Mouse (Mus musculus) midbrain, embryonic 12.5 days (tissue): ENCODE data around the gene Acp6. TPM values are rescaled to one million over a fixed set of nuclear protein-coding genes. Genes with fewer than 3 reads are reported as not detected.
A peak's percentile ranks its signal among the peaks of the same experiment; 100 is the strongest.

Experiments
- ATAC-seq: fragments of 200-750 bp; cut with Nextera tagmentation; 2 replicates; pipeline ENCODE4 v1.8.0; 2017; ENCODE audit warnings: low read depth, moderate TSS enrichment, moderate library complexity; ENCODE audit not compliant: low FRiP score
- H3K27ac ChIP-seq: fragments of 300-500 bp; sonication (generic); replicated peaks from 2 replicates; pipeline ENCODE4 v1.5.1; 2016; ENCODE audit warnings: mild to moderate bottlenecking
- H3K27me3 ChIP-seq: fragments of 300-500 bp; sonication (generic); 2 replicates; pipeline ENCODE4 v1.6.1; 2016; ENCODE audit warnings: mild to moderate bottlenecking
- H3K36me3 ChIP-seq: fragments of 300-500 bp; sonication (generic); 2 replicates; pipeline ENCODE4 v1.6.1; 2016
- H3K4me1 ChIP-seq: fragments of 300-500 bp; sonication (generic); 2 replicates; pipeline ENCODE4 v1.6.1; 2016
- H3K4me2 ChIP-seq: fragments of 300-500 bp; sonication (generic); replicated peaks from 2 replicates; pipeline ENCODE4 v1.6.1; 2016; ENCODE audit warnings: mild to moderate bottlenecking, moderate library complexity
- H3K4me3 ChIP-seq: fragments of 300-500 bp; sonication (generic); 2 replicates; pipeline ENCODE4 v1.5.1; 2016; ENCODE audit warnings: mild to moderate bottlenecking
- H3K9ac ChIP-seq: fragments of 300-500 bp; sonication (generic); replicated peaks from 2 replicates; pipeline ENCODE4 v1.6.1; 2016; ENCODE audit warnings: mild to moderate bottlenecking, moderate library complexity
- H3K9me3 ChIP-seq: fragments of 300-500 bp; sonication (generic); 2 replicates; pipeline ENCODE4 v1.6.1; 2016; ENCODE audit warnings: mild to moderate bottlenecking
- WGBS: fragments of 180-500 bp; shearing (Covaris S2); methylation state at CpG from one replicate; pipeline ENCODE4 v1.1.7; 2016; 5-methylcytosine and 5-hydroxymethylcytosine counted together
- polyA plus RNA-seq: library from polyadenylated mRNA; unstranded; fragments of >200 nt; fragmentation: Nextera tagmentation; extraction: Ambion mirVana; gene quantifications from 2 replicates; pipeline ENCODE4 v1.2.1, GENCODE M21; 2016

The Acp6 gene
- polyA plus RNA-seq, 1 experiment from 2014 or later, result 28.6 TPM

GRCm38 (mm10) chr3:97199261-97199660 lies 40.7 kb downstream of the Acp6 start:
- no peak for ATAC-seq
- Histone ChIP-seq H3K4me1 (peaks cover 9% of the 10 kb centered on the region; the same call in 1 of the 2 replicates), H3K4me3 (no peak overlapping the region), H3K36me3 (peaks cover 4% of the 10 kb centered on the region; the same call in 1 of the 2 replicates), H3K9me3 (no peaks in the 10 kb centered on the region), H3K4me2 (no peak overlapping the region), H3K27ac (no peak overlapping the region), H3K27me3 (no peaks in the 10 kb centered on the region), H3K9ac (no peak overlapping the region)
- WGBS, result 24% methylated on average over 4 of the region's 4 CpGs

GRCm38 (mm10) chr3:97201943-97202342 lies 43.4 kb downstream of the Acp6 start:
- no peak overlapping the region for H3K9ac ChIP-seq
- 54% methylated on average over 5 of the region's 5 CpGs for WGBS
- no peaks in the 10 kb centered on the region for H3K9me3 ChIP-seq
- no peak overlapping the region for H3K4me3 ChIP-seq
- H3K27ac ChIP-seq, result no peak overlapping the region
- no peaks in the 10 kb centered on the region for H3K27me3 ChIP-seq
- no peak overlapping the region for H3K4me2 ChIP-seq
- peaks cover 9% of the 10 kb centered on the region; the same call in 1 of the 2 replicates for H3K4me1 ChIP-seq
- ATAC-seq, result peak; percentile 75
- H3K36me3 ChIP-seq, result peaks cover 30% of the 10 kb centered on the region

GRCm38 (mm10) chr3:97203880-97204279 lies 45.3 kb downstream of the Acp6 start:
- H3K4me2 ChIP-seq, result no peak overlapping the region

GRCm38 (mm10) chr3:97206521-97206920 lies 47.9 kb downstream of the Acp6 start:
- no peaks in the 10 kb centered on the region for H3K9me3 ChIP-seq
- no peak overlapping the region for H3K4me3 ChIP-seq
- no peak overlapping the region for H3K27ac ChIP-seq
- no peaks in the 10 kb centered on the region for H3K27me3 ChIP-seq
- no peak for ATAC-seq
- no peak overlapping the region for H3K9ac ChIP-seq
- WGBS, result 83% methylated on average over 3 of the region's 3 CpGs
- H3K4me2 ChIP-seq, result no peak overlapping the region
- peaks cover 75% of the 10 kb centered on the region for H3K36me3 ChIP-seq
- 0 out of 2 replicates have a peak, but pooled peaks cover 4% of the 10 kb centered on the region for H3K4me1 ChIP-seq

More at GRCm38 (mm10) chr3:97203880-97204279, 45.3 kb downstream of the Acp6 start:
- Histone ChIP-seq H3K9ac (no peak overlapping the region), H3K27ac (no peak overlapping the region), H3K27me3 (no peaks in the 10 kb centered on the region), H3K36me3 (peaks cover 49% of the 10 kb centered on the region), H3K4me1 (peaks cover 9% of the 10 kb centered on the region; the same call in 1 of the 2 replicates), H3K9me3 (no peaks in the 10 kb centered on the region), H3K4me3 (no peak overlapping the region)
- ATAC-seq, result no peak
- WGBS, result 80% methylated on average over 14 of the region's 14 CpGs

DNA sequence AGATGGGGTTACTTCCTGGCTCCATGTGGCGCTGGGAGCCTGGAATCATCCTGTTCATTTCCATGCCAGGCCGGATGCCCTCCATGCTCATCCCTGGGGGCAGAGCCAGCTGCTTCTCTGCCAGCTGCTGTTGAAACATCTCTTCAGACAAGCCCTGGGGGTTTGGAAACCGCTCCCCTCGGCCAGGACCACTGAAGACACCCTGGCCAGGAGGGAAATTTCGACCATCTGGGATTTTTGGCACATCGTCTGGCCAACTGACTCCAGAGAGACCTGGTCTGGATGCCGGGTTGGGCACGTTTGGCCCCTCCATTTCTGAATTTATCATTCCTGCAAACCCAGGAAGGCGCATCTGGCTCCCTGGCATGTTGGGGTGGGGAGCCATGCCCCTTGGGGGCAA lies 50.8 kb downstream of the Acp6 start:
- no peak for ATAC-seq
- Histone ChIP-seq H3K27ac (no peak overlapping the region), H3K27me3 (no peaks in the 10 kb centered on the region), H3K4me2 (no peak overlapping the region), H3K36me3 (peaks cover 97% of the 10 kb centered on the region), H3K4me1 (no peaks in the 10 kb centered on the region), H3K9me3 (no peaks in the 10 kb centered on the region), H3K9ac (no peak overlapping the region), H3K4me3 (no peak overlapping the region)
- 94% methylated on average over 9 of the region's 9 CpGs for WGBS

GRCm38 (mm10) chr3:97211177-97211576 lies 52.6 kb downstream of the Acp6 start:
- peaks cover 97% of the 10 kb centered on the region for H3K36me3 ChIP-seq
- no peaks in the 10 kb centered on the region for H3K4me1 ChIP-seq
- 89% methylated on average over 5 of the region's 5 CpGs for WGBS
- no peak for ATAC-seq
- H3K9ac ChIP-seq, result no peak overlapping the region
- no peak overlapping the region for H3K4me3 ChIP-seq
- H3K27ac ChIP-seq, result no peak overlapping the region
- H3K4me2 ChIP-seq, result no peak overlapping the region
- no peaks in the 10 kb centered on the region for H3K27me3 ChIP-seq
- no peaks in the 10 kb centered on the region for H3K9me3 ChIP-seq

DNA sequence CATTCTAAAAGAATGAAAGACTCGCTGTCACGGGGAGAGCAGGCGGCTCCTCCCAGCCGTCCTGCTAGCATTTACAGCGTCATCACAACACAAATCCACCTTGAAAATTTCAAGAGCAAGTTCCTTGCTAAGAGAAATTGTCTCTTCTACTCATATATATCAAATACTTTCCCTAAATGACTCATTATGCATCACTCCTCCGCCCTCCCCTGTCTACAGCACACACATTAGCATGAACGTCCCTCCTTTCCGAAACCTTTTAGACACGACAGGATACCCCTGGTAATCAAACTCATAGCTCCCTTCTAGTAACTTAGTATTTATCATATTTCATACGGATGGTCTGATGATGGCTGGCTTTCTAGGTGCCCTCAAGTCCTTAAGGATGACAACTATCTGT lies 55.3 kb downstream of the Acp6 start:
- Histone ChIP-seq H3K4me3 (no peak overlapping the region), H3K36me3 (peaks cover 91% of the 10 kb centered on the region), H3K27ac (no peak overlapping the region), H3K4me2 (no peak overlapping the region), H3K9me3 (no peaks in the 10 kb centered on the region), H3K9ac (no peak overlapping the region), H3K27me3 (no peaks in the 10 kb centered on the region), H3K4me1 (no peaks in the 10 kb centered on the region)
- no peak for ATAC-seq
- WGBS, result 92% methylated on average over 10 of the region's 10 CpGs

GRCm38 (mm10) chr3:97214439-97214838 lies 55.9 kb downstream of the Acp6 start:
- Histone ChIP-seq H3K4me3 (no peak overlapping the region), H3K4me2 (no peak overlapping the region), H3K27me3 (no peaks in the 10 kb centered on the region), H3K4me1 (no peaks in the 10 kb centered on the region), H3K36me3 (peaks cover 91% of the 10 kb centered on the region), H3K27ac (no peak overlapping the region), H3K9me3 (no peaks in the 10 kb centered on the region), H3K9ac (no peak overlapping the region)
- WGBS, result 83% methylated on average over 1 of the region's 1 CpGs
- no peak for ATAC-seq

GRCm38 (mm10) chr3:97215526-97215925 lies 56.9 kb downstream of the Acp6 start:
- H3K27ac ChIP-seq, result no peak overlapping the region
- 74% methylated on average over 3 of the region's 3 CpGs for WGBS
- H3K9me3 ChIP-seq, result no peaks in the 10 kb centered on the region
- H3K27me3 ChIP-seq, result no peaks in the 10 kb centered on the region
- H3K36me3 ChIP-seq, result peaks cover 91% of the 10 kb centered on the region
- H3K9ac ChIP-seq, result no peak overlapping the region
- ATAC-seq, result no peak
- no peak overlapping the region for H3K4me2 ChIP-seq
- H3K4me3 ChIP-seq, result no peak overlapping the region
- H3K4me1 ChIP-seq, result no peaks in the 10 kb centered on the region

GRCm38 (mm10) chr3:97223261-97223660 lies 64.7 kb downstream of the Acp6 start:
- no peaks in the 10 kb centered on the region for H3K9me3 ChIP-seq
- no peak overlapping the region for H3K4me3 ChIP-seq
- no peak overlapping the region for H3K9ac ChIP-seq
- H3K4me2 ChIP-seq, result no peak overlapping the region
- WGBS, result 85% methylated on average over 9 of the region's 9 CpGs
- H3K4me1 ChIP-seq, result peaks cover 32% of the 10 kb centered on the region
- no peaks in the 10 kb centered on the region for H3K27me3 ChIP-seq
- ATAC-seq, result no peak
- peaks cover 42% of the 10 kb centered on the region for H3K36me3 ChIP-seq
- H3K27ac ChIP-seq, result no peak overlapping the region

GRCm38 (mm10) chr3:97225231-97225630 lies 66.7 kb downstream of the Acp6 start:
- no peaks in the 10 kb centered on the region for H3K9me3 ChIP-seq
- no peak overlapping the region for H3K9ac ChIP-seq
- peaks cover 38% of the 10 kb centered on the region for H3K4me1 ChIP-seq
- no peak for ATAC-seq
- H3K27me3 ChIP-seq, result no peaks in the 10 kb centered on the region
- no peak overlapping the region for H3K4me2 ChIP-seq
- 85% methylated on average over 5 of the region's 5 CpGs for WGBS
- no peak overlapping the region for H3K27ac ChIP-seq
- peaks cover 24% of the 10 kb centered on the region for H3K36me3 ChIP-seq
- H3K4me3 ChIP-seq, result no peak overlapping the region

DNA sequence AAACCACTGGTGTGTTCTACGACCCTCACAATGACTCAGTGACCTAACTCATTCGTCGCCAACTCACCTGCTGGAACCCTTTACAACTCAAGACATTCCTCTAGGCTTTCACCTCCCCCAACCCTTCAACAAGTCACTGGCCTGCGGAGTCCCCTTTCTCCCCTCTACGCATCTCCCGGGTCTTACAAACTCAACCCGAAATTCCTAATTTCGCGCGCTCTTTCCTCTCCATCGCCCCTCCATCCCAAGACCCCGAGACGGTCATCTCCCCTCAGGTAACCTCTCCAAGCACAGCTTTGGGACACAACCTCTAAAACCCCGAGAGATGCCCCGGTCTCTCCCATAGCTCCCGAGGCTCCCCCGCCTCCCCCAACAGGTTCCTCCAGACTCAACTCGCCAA lies 68.1 kb downstream of the Acp6 start:
- no peaks in the 10 kb centered on the region for H3K27me3 ChIP-seq
- ATAC-seq, result peak; percentile 1; the same call in 1 of the 2 replicates
- WGBS, result under 1% methylated on average over 18 of the region's 18 CpGs
- H3K9ac ChIP-seq, result peak overlapping the region; percentile 89
- H3K27ac ChIP-seq, result peak overlapping the region; percentile 97
- H3K4me2 ChIP-seq, result peak overlapping the region; percentile 76
- H3K4me1 ChIP-seq, result peaks cover 38% of the 10 kb centered on the region
- H3K36me3 ChIP-seq, result peaks cover 13% of the 10 kb centered on the region
- peak overlapping the region; percentile 93 for H3K4me3 ChIP-seq
- no peaks in the 10 kb centered on the region for H3K9me3 ChIP-seq
